Mouse (Mus musculus) kidney, adult 2 months (tissue): ENCODE data around the gene Mrtfb.

ENCODE experiments used
- CTCF ChIP-seq: fragments of 200-500 bp; conservative IDR thresholded peaks from 2 replicates; pipeline ENCODE4 v1.5.1; 2011; ENCODE audit warnings: low read depth, mild to moderate bottlenecking, control low read depth, low read length, moderate library complexity, mixed read lengths; ENCODE audit not compliant: insufficient read depth, insufficient read length
- POLR2A ChIP-seq: fragments of 200-500 bp; IDR thresholded peaks from one replicate; pipeline ENCODE4 v1.6.1; 2011; ENCODE audit warnings: low read depth, low read length, control low read depth

DNA sequence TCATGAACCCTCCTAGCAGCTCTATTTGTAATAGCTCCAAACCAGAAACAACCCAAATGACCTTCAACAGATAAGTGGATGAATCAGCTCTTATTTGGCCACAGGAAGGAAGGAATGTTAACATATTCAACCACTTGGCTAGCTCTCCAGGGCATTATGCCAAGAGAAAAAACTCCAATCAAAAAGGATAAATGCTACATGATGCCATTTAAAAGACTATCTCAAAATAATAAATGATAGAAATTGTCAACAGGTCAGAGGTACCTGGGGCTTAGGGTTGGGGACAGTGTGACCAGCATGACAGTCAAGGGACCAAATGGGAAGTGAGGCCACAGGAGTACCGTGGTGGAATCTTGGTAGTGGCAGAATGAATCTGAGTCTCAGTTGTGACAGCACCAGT is 34.8 kb upstream of the Mrtfb start:
- no peak for TF ChIP-seq CTCF
- TF ChIP-seq POLR2A: no peak
